Mouse (Mus musculus) layer of hippocampus, postnatal 10 days (tissue): Measurements from ENCODE around the gene Myo9a. TPM values are rescaled to one million over a fixed set of nuclear protein-coding genes. Genes with fewer than 3 reads are reported as not detected.
A peak's percentile ranks its signal among the peaks of the same experiment; 100 is the strongest.

Experiments
- DNase-seq, 2 experiments: peaks; one replicate each; pipeline ENCODE4 v3.0.0; 2021; ENCODE audit warnings: low spot score in 2 of 2
- long read RNA-seq: library from polyadenylated mRNA; stranded (forward); transcript quantifications from one replicate; pipeline ENCODE4 v2.0.0, GENCODE M21; 2023
- total RNA-seq, 2 experiments: library from RNA; stranded (reverse); gene quantifications; 2 replicates each; pipeline ENCODE4 v1.2.3; 2021

The Myo9a gene
- total RNA-seq: 10 to 100 TPM; 69.7 to 78.4 TPM
- long read RNA-seq, partial matches to known transcripts: 5 of 6 reads
- long read RNA-seq, other reads (novel, unspliced or antisense): 1 of 6 reads

DNA sequence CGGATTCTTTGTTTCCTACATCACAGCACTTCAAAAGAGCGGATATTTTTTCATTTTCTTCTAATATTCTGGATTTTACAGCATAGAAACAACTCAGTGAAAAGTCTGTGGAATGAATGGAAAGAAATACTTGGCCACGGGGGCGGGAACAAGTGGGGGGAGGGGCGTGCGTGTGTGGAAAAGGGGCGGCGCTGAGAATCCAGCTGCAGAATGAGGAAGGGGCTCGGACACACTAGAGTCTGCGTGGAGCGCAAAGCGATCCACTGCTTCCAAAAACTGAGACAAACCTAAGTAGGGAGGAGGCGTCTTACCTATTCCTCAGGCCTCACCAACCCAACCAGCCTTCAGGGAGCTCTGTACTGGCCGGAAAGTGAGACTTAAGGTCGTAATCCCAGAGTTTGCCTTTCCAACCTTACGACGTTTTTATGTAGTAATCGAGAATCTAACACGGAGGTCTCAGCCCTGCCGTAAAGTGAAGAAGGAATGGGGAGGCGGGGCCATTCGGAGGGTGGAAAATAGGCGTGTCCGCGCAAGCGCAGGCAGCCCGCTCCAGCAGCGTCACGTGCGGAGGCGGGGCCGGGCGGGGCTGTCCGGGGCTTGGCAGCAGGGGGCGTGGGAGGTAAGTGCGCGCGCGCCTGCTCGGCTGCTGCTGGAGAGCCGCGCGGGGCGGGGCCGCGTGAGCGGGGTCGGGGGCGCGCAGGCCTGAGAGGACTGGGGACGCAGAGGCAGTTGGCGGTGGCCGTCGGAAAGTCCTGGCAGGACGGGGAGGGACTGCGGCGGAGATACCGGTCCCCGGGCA, at the start of gene Myo9a, which contains the start of gene Senp8:
Gene Myo9a (plus strand): TSS at position 630 of the 799 bp plus-strand sequence.
Gene Senp8 (minus strand): TSS at position 444 of the 799 bp plus-strand sequence.
- peak; percentile 99 to 100 for DNase-seq

DNA sequence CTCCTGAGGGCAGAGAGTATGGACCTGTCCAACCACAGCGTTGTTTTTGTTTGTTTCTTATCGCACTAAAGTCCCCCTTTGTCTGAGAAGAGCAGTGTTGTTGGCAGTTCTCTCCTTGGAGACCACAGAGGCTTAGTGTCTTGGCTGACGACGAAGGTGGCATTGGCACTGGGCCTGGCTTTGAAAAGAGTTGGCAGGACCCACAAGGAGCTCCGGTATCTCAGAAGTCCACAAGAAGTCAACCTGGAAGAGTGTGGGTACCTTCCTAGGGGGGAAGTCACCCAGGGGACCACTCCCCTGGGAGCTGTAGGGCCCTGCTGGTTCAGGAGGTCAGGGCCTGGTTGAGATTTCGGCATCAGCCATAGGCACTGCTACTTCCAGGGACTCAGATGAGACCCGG, 49.6 kb upstream of the Myo9a start:
- DNase-seq: no peak

DNA sequence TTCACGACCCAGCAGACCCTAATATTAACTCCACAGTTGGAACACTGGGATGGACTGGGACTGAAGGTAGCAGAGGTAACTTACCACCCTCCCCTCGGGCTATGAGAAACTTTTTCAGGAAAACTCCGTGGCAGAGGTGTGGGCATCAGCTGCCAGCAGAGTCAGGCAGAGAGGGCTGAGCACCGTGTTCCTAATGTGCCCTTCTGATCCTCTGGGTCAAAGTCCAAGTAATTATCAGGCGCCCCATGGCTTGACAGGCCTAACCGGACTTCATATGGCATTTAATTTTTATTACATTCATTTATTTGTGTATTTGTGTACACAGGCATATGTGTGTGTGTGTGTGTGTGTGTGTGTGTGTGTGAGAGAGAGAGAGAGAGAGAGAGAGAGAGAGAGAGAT, 47.6 kb upstream of the Myo9a start:
- DNase-seq: no peak

GRCm38 (mm10) chr9:59706850-59707825, 43.6 kb upstream of the Myo9a start:
- DNase-seq: no peak

GRCm38 (mm10) chr9:59709225-59709624, 41.5 kb upstream of the Myo9a start:
- DNase-seq: no peak

DNA sequence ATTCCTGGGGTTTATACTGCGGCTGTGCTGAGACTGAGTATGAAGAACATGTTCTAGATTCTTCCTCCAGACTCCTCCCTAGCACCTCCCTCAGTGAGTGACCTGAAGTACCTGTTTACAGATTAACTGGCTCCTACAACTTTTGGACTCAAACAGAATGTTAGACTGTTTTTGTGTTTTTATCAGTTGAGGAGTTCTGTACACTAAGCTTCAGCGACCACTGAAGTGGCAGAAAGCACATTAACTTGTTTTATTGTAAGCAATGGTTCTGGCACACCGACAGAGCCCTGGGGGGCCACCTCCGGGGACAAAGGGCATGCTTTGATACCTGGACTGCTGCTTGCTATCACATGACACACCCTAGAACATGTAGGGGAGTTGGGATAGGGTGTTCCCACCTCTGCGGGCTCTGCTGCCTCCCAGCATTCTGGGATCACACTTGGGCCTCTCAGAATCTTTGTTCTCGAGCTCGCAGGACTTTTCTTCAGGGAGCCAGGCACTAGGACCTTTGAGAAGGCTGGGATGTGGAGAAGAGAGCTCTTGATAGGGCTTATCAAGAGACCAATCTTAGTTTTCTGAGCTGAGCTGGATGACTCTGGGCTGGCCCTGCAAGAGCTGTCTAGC, 34.3 kb upstream of the Myo9a start:
- DNase-seq: no peak

DNA sequence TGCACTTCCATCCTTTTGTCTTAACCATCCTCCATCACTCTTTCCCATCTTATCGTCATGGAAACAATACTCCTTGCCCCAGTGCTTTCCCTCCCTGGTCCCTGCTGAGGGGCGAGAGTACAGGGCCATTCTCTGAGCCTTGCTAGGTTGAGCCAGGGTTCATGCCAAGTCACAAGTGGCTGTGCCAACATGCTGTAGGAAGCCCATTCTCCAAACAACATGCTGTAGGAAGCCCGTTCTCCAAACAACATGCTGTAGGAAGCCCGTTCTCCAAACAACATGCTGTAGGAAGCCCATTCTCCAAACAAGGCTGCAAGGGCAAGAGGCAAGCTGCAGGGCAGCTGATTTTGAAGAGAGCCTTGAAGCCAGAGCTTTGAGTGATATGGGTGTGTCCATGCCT, 32.5 kb upstream of the Myo9a start:
- no peak for DNase-seq

DNA sequence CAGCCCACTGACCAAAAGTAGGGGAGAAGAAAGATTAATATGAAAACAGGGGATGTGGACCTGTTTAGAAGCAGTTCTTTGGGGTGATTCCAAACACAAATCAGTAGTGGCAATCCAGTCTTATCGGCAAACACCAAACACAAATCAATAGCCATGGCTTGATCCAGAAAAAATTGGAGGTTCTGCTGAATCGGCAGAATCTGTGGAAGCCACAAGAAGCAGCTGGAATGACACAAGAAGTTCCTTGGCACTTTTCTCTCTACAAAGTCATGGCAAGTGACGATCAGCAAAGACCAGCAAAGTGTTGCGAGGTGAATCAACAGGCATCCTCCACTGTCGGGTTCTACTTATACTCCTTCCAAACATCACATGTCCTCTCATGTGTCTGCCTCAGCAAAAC, 29.6 kb upstream of the Myo9a start:
- DNase-seq: no peak

DNA sequence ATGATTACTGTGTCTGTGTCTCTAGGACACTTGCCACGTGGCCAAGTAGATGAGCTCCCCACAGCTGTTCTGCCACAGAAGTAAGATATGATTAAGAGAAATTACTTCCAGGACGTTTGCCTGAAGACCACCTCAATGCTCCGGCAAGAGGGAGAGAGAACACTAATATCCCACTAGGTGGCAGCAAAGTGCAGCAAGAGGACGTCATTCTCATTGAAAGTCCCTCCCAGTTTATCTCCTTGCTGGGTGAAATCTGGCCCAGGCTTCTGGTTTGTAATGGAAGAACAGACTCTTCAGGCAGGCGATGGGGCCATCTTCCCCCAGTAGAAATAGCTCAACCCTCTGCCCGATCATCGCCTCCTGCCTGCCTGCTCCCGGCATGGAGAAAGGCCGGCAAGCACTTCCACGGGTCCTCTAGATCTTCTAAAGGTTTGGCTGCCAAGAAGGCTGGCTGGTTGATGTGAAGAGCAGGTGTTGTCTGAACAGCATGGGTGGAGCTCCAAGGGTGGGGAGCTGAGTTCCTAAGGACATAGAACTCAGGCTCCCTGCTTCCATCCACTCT, 27.5 kb upstream of the Myo9a start:
- DNase-seq: peak; percentile 72 to 77

DNA sequence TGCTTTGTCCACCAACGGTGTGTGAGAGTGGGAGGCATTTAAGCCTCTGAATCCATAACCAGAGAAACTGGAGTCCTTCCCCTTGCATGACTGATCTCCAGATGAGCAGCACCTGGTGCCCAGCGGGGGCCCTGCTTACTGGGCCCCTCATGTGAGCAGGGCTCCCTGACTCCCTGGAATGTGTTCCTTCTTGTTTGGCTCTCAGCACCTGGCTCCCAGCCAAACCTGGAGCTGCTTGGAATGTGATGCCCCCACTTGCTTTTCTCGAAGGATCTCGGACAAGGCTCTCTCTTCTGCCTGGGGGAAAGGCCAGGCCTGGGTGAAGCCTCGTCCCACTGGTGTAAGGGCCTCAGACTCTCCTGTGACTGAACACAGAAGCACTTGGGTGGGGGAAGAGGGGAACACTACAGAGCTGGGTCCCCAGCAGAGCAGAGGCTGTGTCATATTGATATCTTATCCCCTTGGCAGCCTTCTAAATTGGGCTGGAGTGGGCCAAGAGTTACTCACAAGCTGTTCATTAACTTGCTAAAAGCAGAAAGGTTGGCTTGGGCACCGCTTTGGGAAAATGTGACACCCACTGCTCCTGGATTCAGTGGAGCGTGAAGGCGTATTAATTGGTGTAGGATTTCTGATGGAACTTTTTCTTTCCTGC, 26.8 kb upstream of the Myo9a start:
- DNase-seq: peak; percentile 44 to 52

DNA sequence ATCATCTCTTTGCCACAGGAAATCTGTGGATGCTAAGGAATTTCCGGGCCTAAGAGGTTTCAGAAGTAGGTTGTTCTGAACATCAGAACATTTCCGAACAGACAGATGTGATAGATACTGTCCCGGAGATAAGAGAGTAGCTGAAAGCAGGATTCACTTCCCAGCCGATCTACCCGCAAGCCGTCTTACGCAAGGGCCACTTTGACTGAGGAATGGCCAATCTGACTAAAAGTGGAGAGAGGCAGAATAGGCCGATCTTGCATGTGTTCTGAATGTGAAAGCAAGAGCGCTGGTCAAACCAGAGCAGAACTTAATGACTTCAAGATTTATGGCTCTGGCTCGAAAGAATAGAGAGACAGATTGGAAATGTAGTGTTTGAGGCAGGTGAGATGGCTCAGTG, 25.2 kb upstream of the Myo9a start:
- DNase-seq: no peak

DNA sequence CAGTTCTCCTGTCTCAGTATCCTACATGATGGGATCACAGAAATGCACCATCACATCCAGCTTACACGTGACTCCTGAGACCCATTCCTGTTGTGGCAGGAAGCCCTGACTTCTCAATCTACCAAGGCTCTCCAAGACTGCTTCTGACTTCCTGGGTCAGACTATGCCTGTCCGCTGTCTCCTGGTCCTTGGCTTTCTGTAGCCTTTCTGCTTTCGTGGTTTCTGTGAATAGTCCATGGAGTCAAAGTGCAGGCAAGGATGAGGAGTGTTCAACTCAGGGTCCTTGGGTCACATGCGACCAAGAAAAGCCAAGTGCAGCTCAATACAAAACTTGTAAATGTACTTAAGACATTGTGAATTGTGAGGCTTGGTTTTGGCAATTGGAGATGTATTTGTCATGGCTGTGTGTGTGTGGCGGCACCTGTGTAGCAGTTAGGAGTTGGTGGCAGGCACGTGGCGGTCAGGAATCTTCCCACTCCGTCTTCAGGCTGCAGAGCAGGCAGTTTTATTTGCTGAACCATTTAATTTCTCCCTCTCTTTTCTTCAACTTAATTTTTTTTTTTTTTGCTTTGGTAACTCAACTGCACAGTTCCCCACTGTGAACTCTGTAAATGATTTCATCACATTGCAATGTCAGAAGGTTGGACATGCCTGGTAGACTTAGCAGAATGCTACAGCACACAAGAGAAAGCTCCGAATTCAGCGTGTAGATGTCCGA, 23.0 kb upstream of the Myo9a start:
- DNase-seq: no peak

DNA sequence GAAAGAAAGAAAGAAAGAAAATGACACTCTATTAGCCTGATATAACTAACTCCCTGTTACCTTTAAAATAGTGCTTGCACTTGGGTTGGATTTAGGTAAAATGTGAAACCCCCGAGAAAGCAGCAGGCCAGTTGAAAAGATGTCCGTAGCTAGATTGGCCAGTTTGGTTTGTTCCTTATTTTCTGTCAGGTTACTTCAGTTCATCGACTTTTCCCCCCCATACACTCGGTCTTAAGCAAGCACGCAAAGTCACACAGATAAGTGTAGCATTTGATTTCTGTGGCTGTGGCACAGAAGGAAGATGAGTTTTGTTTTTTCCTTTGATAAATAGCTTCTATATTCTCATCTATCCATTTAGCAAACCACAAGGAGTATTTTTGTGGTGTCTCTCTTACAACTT, 19.6 kb upstream of the Myo9a start:
- no peak for DNase-seq

DNA sequence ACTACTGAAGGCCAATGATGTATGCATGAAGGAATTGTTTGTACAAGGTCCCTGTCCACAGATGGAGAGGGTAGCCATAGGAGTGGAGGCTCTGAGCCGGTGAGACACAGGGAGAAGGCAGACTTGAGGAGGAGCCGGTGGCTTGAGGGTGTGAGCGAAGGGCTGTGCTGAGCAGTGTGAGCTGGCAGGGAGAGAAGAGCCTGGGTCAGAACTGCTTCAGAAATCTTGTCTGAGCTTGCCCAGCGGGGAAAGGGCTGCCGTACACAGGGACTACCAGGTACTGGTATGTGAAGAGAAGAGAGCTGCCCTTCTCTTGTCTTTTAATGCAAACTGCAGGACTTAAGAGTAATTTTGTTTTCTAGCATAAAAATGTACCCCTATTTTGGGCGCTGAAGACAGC, 17.6 kb upstream of the Myo9a start:
- no peak for DNase-seq

GRCm38 (mm10) chr9:59735394-59735793, 15.3 kb upstream of the Myo9a start:
- DNase-seq: no peak

- DNase-seq: no peak
These were observed 10.1 kb upstream of the Myo9a start for GRCm38 (mm10) chr9:59740593-59740992.

- DNase-seq: no peak
These were observed 6.8 kb upstream of the Myo9a start for GRCm38 (mm10) chr9:59743903-59744302.

- no peak for DNase-seq
These were observed 2.3 kb upstream of the Myo9a start for GRCm38 (mm10) chr9:59748387-59748786.

DNA sequence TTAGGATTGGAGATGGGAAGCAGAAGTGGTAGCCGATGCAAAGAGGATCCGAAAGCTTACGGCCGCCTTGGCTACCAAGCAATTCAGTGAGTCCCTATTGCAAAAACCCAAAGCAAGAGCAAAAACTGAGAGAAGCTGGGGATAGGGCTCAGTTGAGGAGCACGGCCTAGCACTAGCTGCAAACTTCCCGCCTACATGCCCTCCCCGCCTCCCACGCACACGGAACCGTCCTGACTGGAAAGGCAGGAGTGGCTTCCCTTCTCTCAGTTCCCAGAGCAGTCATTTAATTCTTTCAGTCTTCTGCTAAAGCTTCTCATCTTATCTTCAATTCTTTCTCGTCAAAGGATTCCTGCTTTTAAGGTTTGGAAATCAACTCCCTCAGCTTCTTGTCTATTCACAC, 1.7 kb upstream of the Myo9a start:
- peak in 1 of 2 experiments; percentile 15 for DNase-seq
